Mouse (Mus musculus) cerebellum, postnatal 36 days (tissue): ENCODE results near the gene Col18a1.

Experiments used
- DNase-seq, 2 experiments: peaks; one replicate each; pipeline ENCODE4 v3.0.0; 2021 to 2022; ENCODE audit warnings: mixed read lengths in 2 of 2

The Col18a1 gene

DNA sequence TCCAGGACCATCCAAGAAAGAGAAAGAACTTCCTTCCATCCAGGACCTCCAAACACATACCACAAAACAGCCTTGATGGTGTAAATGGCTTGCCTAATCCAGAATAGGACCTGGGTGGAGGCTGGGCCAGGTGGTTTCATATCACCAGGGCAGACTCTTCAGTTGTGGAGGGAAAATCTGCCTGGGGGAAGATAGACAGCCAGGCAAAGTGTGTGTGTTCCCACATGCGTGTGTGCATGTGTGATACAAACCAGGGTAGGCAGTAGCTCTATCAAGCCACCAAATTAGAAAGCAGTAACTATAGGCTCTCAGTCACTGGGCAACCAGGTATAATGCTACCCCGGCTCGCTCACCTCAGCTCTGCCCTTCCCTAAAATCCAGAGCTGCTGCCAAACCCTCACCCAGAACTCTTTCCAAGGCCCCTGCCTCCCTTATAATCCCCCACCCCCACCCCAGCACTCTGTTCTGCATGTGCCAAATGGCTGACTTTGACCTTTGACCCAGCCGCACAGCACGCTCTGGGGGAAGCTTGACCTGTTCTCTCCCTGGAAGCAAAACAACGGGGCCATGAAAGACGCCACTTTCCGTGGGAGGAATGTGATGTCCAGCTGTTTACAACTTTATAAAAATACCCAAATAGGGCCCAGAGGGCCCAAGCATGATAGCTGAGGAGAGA lies 158.8 kb downstream of the Col18a1 start:
- no peak for DNase-seq

- DNase-seq: no peak
Observed at GRCm38 (mm10) chr10:77004936-77005335, 161.4 kb downstream of the Col18a1 start.
